Mouse (Mus musculus): Measurements from ENCODE around the gene Higd2a. TPM values are rescaled to one million over a fixed set of nuclear protein-coding genes. Genes with fewer than 3 reads are reported as not detected.

Higd2a gene
- polyA plus RNA-seq, 1 experiment from 2014 or later: 172 TPM

Small RNA genes within 50 kb of the gene (microRNA-seq; reads per million reads assigned to microRNA genes)
- not detected for gene Gm24195

Other genes with a start within 250 kb of the Higd2a start
- 13.6 and 15.4 TPM in 2 replicates for gene Cplx2, start 218.9 kb upstream of the Higd2a start, polyA plus RNA-seq (2016; fragmentation: Nextera tagmentation; extraction: Ambion mirVana)
- gene Thoc3, start 121.4 kb upstream of the Higd2a start, polyA plus RNA-seq (2016; fragmentation: Nextera tagmentation; extraction: Ambion mirVana): 119 and 136 TPM in 2 replicates
- gene Simc1, start 86.4 kb upstream of the Higd2a start, polyA plus RNA-seq (2016; fragmentation: Nextera tagmentation; extraction: Ambion mirVana): 18.2 and 20.3 TPM in 2 replicates
- gene 4833439L19Rik, start 24.8 kb upstream of the Higd2a start, polyA plus RNA-seq (2016; fragmentation: Nextera tagmentation; extraction: Ambion mirVana): 239 and 254 TPM in 2 replicates
- 50.2 and 53.3 TPM in 2 replicates for gene Arl10, start 15.2 kb upstream of the Higd2a start, polyA plus RNA-seq (2016; fragmentation: Nextera tagmentation; extraction: Ambion mirVana)
- gene Nop16, start 117 bp upstream of the Higd2a start, polyA plus RNA-seq (2016; fragmentation: Nextera tagmentation; extraction: Ambion mirVana): 58.0 and 66.2 TPM in 2 replicates
- gene Cltb, start 21.1 kb downstream of the Higd2a start, polyA plus RNA-seq (2016; fragmentation: Nextera tagmentation; extraction: Ambion mirVana): 68.9 and 71.0 TPM in 2 replicates
- 77.1 and 86.9 TPM in 2 replicates for gene Faf2, start 31.6 kb downstream of the Higd2a start, polyA plus RNA-seq (2016; fragmentation: Nextera tagmentation; extraction: Ambion mirVana)
- 105 and 116 TPM in 2 replicates for gene Rnf44, start 103.7 kb downstream of the Higd2a start, polyA plus RNA-seq (2016; fragmentation: Nextera tagmentation; extraction: Ambion mirVana)
- gene Cdhr2, start 111.3 kb downstream of the Higd2a start, polyA plus RNA-seq (2016; fragmentation: Nextera tagmentation; extraction: Ambion mirVana): 0.09 and 0.15 TPM in 2 replicates
- 29.5 and 37.6 TPM in 2 replicates for gene Gprin1, start 159.7 kb downstream of the Higd2a start, polyA plus RNA-seq (2016; fragmentation: Nextera tagmentation; extraction: Ambion mirVana)
- 3.6 and 4.2 TPM in 2 replicates for gene Sncb, start 176.4 kb downstream of the Higd2a start, polyA plus RNA-seq (2016; fragmentation: Nextera tagmentation; extraction: Ambion mirVana)
- gene Eif4e1b, start 193.8 kb downstream of the Higd2a start, polyA plus RNA-seq (2016; fragmentation: Nextera tagmentation; extraction: Ambion mirVana): not detected in 2 replicates
- gene Tspan17, start 199.2 kb downstream of the Higd2a start, polyA plus RNA-seq (2016; fragmentation: Nextera tagmentation; extraction: Ambion mirVana): 53.3 and 59.0 TPM in 2 replicates